Mouse (Mus musculus): Measurements from ENCODE around the gene Fam131b. TPM values are rescaled to one million over a fixed set of nuclear protein-coding genes. Genes with fewer than 3 reads are reported as not detected.

Gene Fam131b
- polyA plus RNA-seq, 1 experiment from 2014 or later = 0.68 TPM

- Histone ChIP-seq H3K27ac (no peak overlapping the region), H3K4me2 (no peak overlapping the region), H3K27me3 (no peaks in the 10 kb centered on the region), H3K36me3 (no peaks in the 10 kb centered on the region), H3K9ac (replicated peaks) (no peak overlapping the region), H3K4me3 (replicated peaks) (no peak overlapping the region), H3K4me1 (replicated peaks) (peaks cover 3% of the 10 kb centered on the region; the same call in 1 of the 2 replicates), H3K9me3 (no peaks in the 10 kb centered on the region)
- WGBS = 90% methylated on average over 1 of the region's 1 CpGs
- ATAC-seq (ENCODE audit: insufficient number of reproducible peaks, insufficient read depth, low FRiP score, low TSS enrichment, low read depth) = no peak
Observed at GRCm38 (mm10) chr6:42344255-42344654, 19.8 kb upstream of the Fam131b start.

GRCm38 (mm10) chr6:42343361-42344120 lies 19.1 kb upstream of the Fam131b start:
- ATAC-seq (ENCODE audit: insufficient number of reproducible peaks, insufficient read depth, low FRiP score, low TSS enrichment, low read depth) = no peak
- no peaks in the 10 kb centered on the region for H3K36me3 ChIP-seq
- H3K4me1 ChIP-seq (replicated peaks) = peaks cover 1% of the 10 kb centered on the region; the same call in 1 of the 2 replicates
- no peak overlapping the region for H3K9ac ChIP-seq (replicated peaks)
- no peaks in the 10 kb centered on the region for H3K27me3 ChIP-seq
- 81% methylated on average over 9 of the region's 9 CpGs for WGBS
- no peak overlapping the region for H3K4me2 ChIP-seq
- H3K27ac ChIP-seq = no peak overlapping the region
- no peaks in the 10 kb centered on the region for H3K9me3 ChIP-seq
- H3K4me3 ChIP-seq (replicated peaks) = no peak overlapping the region

GRCm38 (mm10) chr6:42342171-42342570 lies 17.7 kb upstream of the Fam131b start:
- no peaks in the 10 kb centered on the region for H3K4me1 ChIP-seq (replicated peaks)
- no peak overlapping the region for H3K27ac ChIP-seq
- H3K4me3 ChIP-seq (replicated peaks) = no peak overlapping the region
- H3K36me3 ChIP-seq = no peaks in the 10 kb centered on the region
- no peaks in the 10 kb centered on the region for H3K27me3 ChIP-seq
- H3K9ac ChIP-seq (replicated peaks) = no peak overlapping the region
- no peaks in the 10 kb centered on the region for H3K9me3 ChIP-seq
- ATAC-seq (ENCODE audit: insufficient number of reproducible peaks, insufficient read depth, low FRiP score, low TSS enrichment, low read depth) = no peak
- H3K4me2 ChIP-seq = no peak overlapping the region
- whole genome bisulfite sequencing = 81% methylated on average over 1 of the region's 1 CpGs

GRCm38 (mm10) chr6:42339981-42340380 lies 15.5 kb upstream of the Fam131b start:
- ATAC-seq (ENCODE audit: insufficient number of reproducible peaks, insufficient read depth, low FRiP score, low TSS enrichment, low read depth) = no peak
- H3K27ac ChIP-seq = no peak overlapping the region
- WGBS = 85% methylated on average over 5 of the region's 5 CpGs
- H3K4me2 ChIP-seq = no peak overlapping the region
- H3K27me3 ChIP-seq = no peaks in the 10 kb centered on the region
- H3K36me3 ChIP-seq = no peaks in the 10 kb centered on the region
- no peaks in the 10 kb centered on the region for H3K9me3 ChIP-seq
- no peaks in the 10 kb centered on the region for H3K4me1 ChIP-seq (replicated peaks)
- no peak overlapping the region for H3K9ac ChIP-seq (replicated peaks)
- H3K4me3 ChIP-seq (replicated peaks) = no peak overlapping the region

- Histone ChIP-seq H3K36me3 (no peaks in the 10 kb centered on the region), H3K27ac (no peak overlapping the region), H3K4me2 (no peak overlapping the region), H3K9me3 (no peaks in the 10 kb centered on the region), H3K4me3 (replicated peaks) (no peak overlapping the region), H3K27me3 (no peaks in the 10 kb centered on the region), H3K4me1 (replicated peaks) (no peaks in the 10 kb centered on the region), H3K9ac (replicated peaks) (no peak overlapping the region)
- ATAC-seq (ENCODE audit: insufficient number of reproducible peaks, insufficient read depth, low FRiP score, low TSS enrichment, low read depth) = no peak
- 86% methylated on average over 2 of the region's 2 CpGs for WGBS
Observed at GRCm38 (mm10) chr6:42339189-42339588, 14.7 kb upstream of the Fam131b start.

- H3K4me2 ChIP-seq = no peak overlapping the region
- H3K4me1 ChIP-seq (replicated peaks) = no peaks in the 10 kb centered on the region
- H3K27ac ChIP-seq = no peak overlapping the region
- no peak overlapping the region for H3K9ac ChIP-seq (replicated peaks)
- H3K9me3 ChIP-seq = no peaks in the 10 kb centered on the region
- H3K27me3 ChIP-seq = no peaks in the 10 kb centered on the region
- no peak overlapping the region for H3K4me3 ChIP-seq (replicated peaks)
- no peaks in the 10 kb centered on the region for H3K36me3 ChIP-seq
- no peak for ATAC-seq (ENCODE audit: insufficient number of reproducible peaks, insufficient read depth, low FRiP score, low TSS enrichment, low read depth)
- 90% methylated on average over 3 of the region's 3 CpGs for WGBS
Observed at GRCm38 (mm10) chr6:42330946-42331345, 6.5 kb upstream of the Fam131b start.

GRCm38 (mm10) chr6:42330216-42330615 lies 5.8 kb upstream of the Fam131b start:
- no peak for ATAC-seq (ENCODE audit: insufficient number of reproducible peaks, insufficient read depth, low FRiP score, low TSS enrichment, low read depth)
- H3K4me3 ChIP-seq (replicated peaks) = no peak overlapping the region
- H3K4me2 ChIP-seq = no peak overlapping the region
- no peak overlapping the region for H3K9ac ChIP-seq (replicated peaks)
- no peaks in the 10 kb centered on the region for H3K9me3 ChIP-seq
- no peaks in the 10 kb centered on the region; the same call in 1 of the 2 replicates for H3K4me1 ChIP-seq (replicated peaks)
- no peaks in the 10 kb centered on the region for H3K27me3 ChIP-seq
- no peaks in the 10 kb centered on the region for H3K36me3 ChIP-seq
- no peak overlapping the region for H3K27ac ChIP-seq
- WGBS = 69% methylated on average over 3 of the region's 3 CpGs

GRCm38 (mm10) chr6:42328757-42329156 lies 4.3 kb upstream of the Fam131b start:
- Histone ChIP-seq H3K9me3 (no peaks in the 10 kb centered on the region), H3K36me3 (no peaks in the 10 kb centered on the region), H3K27ac (no peak overlapping the region), H3K27me3 (peaks cover 12% of the 10 kb centered on the region), H3K4me3 (replicated peaks) (no peak overlapping the region), H3K4me1 (replicated peaks) (peaks cover 3% of the 10 kb centered on the region), H3K4me2 (no peak overlapping the region), H3K9ac (replicated peaks) (no peak overlapping the region)
- 76% methylated on average over 3 of the region's 3 CpGs for WGBS
- no peak for ATAC-seq (ENCODE audit: insufficient number of reproducible peaks, insufficient read depth, low FRiP score, low TSS enrichment, low read depth)

GRCm38 (mm10) chr6:42326509-42326908 lies 2.1 kb upstream of the Fam131b start:
- 93% methylated on average over 3 of the region's 3 CpGs for WGBS
- H3K36me3 ChIP-seq = no peaks in the 10 kb centered on the region
- no peak overlapping the region for H3K4me2 ChIP-seq
- H3K4me1 ChIP-seq (replicated peaks) = peaks cover 10% of the 10 kb centered on the region
- peaks cover 35% of the 10 kb centered on the region for H3K27me3 ChIP-seq
- no peaks in the 10 kb centered on the region for H3K9me3 ChIP-seq
- no peak overlapping the region for H3K4me3 ChIP-seq (replicated peaks)
- H3K27ac ChIP-seq = no peak overlapping the region
- no peak overlapping the region for H3K9ac ChIP-seq (replicated peaks)
- ATAC-seq (ENCODE audit: insufficient number of reproducible peaks, insufficient read depth, low FRiP score, low TSS enrichment, low read depth) = no peak

GRCm38 (mm10) chr6:42325268-42325609 lies 796 bp upstream of the Fam131b start:
- Histone ChIP-seq H3K4me3 (replicated peaks) (peak overlapping the region; percentile 72), H3K27ac (no peak overlapping the region), H3K4me2 (peak overlapping the region; percentile 96), H3K4me1 (replicated peaks) (peaks cover 10% of the 10 kb centered on the region), H3K9ac (replicated peaks) (peak overlapping the region; percentile 77), H3K9me3 (no peaks in the 10 kb centered on the region), H3K36me3 (no peaks in the 10 kb centered on the region), H3K27me3 (peaks cover 43% of the 10 kb centered on the region)
- ATAC-seq (ENCODE audit: insufficient number of reproducible peaks, insufficient read depth, low FRiP score, low TSS enrichment, low read depth) = no peak
- WGBS = 3% methylated on average over 7 of the region's 7 CpGs

- Histone ChIP-seq H3K27ac (0 out of 2 replicates have a peak overlapping the region, but pooled peaks have one; percentile 19), H3K4me2 (peak overlapping the region; percentile 96), H3K4me1 (replicated peaks) (peaks cover 10% of the 10 kb centered on the region), H3K4me3 (replicated peaks) (peak overlapping the region; percentile 72), H3K27me3 (peaks cover 43% of the 10 kb centered on the region), H3K9me3 (no peaks in the 10 kb centered on the region), H3K36me3 (no peaks in the 10 kb centered on the region), H3K9ac (replicated peaks) (peak overlapping the region; percentile 77)
- peak; percentile 71 for ATAC-seq (ENCODE audit: insufficient number of reproducible peaks, insufficient read depth, low FRiP score, low TSS enrichment, low read depth)
- 1% methylated on average over 19 of the region's 32 CpGs for WGBS
Observed at GRCm38 (mm10) chr6:42324067-42324481, 369 bp downstream of the Fam131b start.
